Mouse (Mus musculus) heart, embryonic 16.5 days (tissue): Measurements from ENCODE around the gene Yif1a. TPM values are rescaled to one million over a fixed set of nuclear protein-coding genes. Genes with fewer than 3 reads are reported as not detected.
A peak's percentile ranks its signal among the peaks of the same experiment; 100 is the strongest.
"Not testable (repeated sequence)": the region's sequence is repeated elsewhere in the genome, so short reads cannot be mapped to it uniquely, and the experiment has no call there.

Experiments used
- ATAC-seq: fragments of 200-750 bp; cut with Nextera tagmentation; replicated peaks from 2 replicates; pipeline ENCODE4 v1.8.0; 2017; ENCODE audit warnings: moderate number of reproducible peaks; ENCODE audit not compliant: insufficient read depth, low FRiP score; ENCODE audit errors: extremely low read depth
- H3K27ac ChIP-seq: fragments of 300-500 bp; sonication (generic); 2 replicates; pipeline ENCODE4 v1.5.1; 2014; ENCODE audit warnings: mild to moderate bottlenecking, low read length, control low read depth, moderate library complexity
- H3K27me3 ChIP-seq: fragments of 300-500 bp; sonication (generic); 2 replicates; pipeline ENCODE4 v1.6.1; 2014; ENCODE audit warnings: low read length, mixed read lengths; ENCODE audit not compliant: control insufficient read depth, insufficient read depth
- H3K36me3 ChIP-seq: fragments of 300-500 bp; sonication (generic); 2 replicates; pipeline ENCODE4 v1.6.1; 2014; ENCODE audit not compliant: control insufficient read depth, insufficient read depth
- H3K4me1 ChIP-seq: fragments of 300-500 bp; sonication (generic); 2 replicates; pipeline ENCODE4 v1.6.1; 2014; ENCODE audit warnings: low read length, mixed read lengths; ENCODE audit not compliant: control insufficient read depth, insufficient read depth
- H3K4me2 ChIP-seq: fragments of 300-500 bp; sonication (generic); 2 replicates; pipeline ENCODE4 v1.6.1; 2014; ENCODE audit warnings: low read depth, mild to moderate bottlenecking, control low read depth, low read length
- H3K4me3 ChIP-seq: fragments of 300-500 bp; sonication (generic); 2 replicates; pipeline ENCODE4 v1.5.1; 2014; ENCODE audit warnings: mild to moderate bottlenecking, control low read depth, low read length
- H3K9ac ChIP-seq: fragments of 300-500 bp; sonication (generic); 2 replicates; pipeline ENCODE4 v1.6.1; 2014; ENCODE audit warnings: low read length, control low read depth
- H3K9me3 ChIP-seq: fragments of 300-500 bp; sonication (generic); replicated peaks from 2 replicates; pipeline ENCODE4 v1.6.1; 2016; ENCODE audit warnings: low read length; ENCODE audit not compliant: control insufficient read depth
- WGBS: fragments of 180-500 bp; shearing (Covaris S2); extraction: QIAGEN DNeasy Blood & Tissue Kit; methylation state at CpG from one replicate; pipeline ENCODE4 v1.1.7; 2014; 5-methylcytosine and 5-hydroxymethylcytosine counted together
- polyA plus RNA-seq: library from polyadenylated mRNA; unstranded; fragments of >200 nt; fragmentation: Nextera tagmentation; extraction: Ambion mirVana; gene quantifications from 2 replicates; pipeline ENCODE4 v1.2.1, GENCODE M21; 2015

Gene Yif1a
- polyA plus RNA-seq, 1 experiment from 2014 or later, result 94.1 TPM

DNA sequence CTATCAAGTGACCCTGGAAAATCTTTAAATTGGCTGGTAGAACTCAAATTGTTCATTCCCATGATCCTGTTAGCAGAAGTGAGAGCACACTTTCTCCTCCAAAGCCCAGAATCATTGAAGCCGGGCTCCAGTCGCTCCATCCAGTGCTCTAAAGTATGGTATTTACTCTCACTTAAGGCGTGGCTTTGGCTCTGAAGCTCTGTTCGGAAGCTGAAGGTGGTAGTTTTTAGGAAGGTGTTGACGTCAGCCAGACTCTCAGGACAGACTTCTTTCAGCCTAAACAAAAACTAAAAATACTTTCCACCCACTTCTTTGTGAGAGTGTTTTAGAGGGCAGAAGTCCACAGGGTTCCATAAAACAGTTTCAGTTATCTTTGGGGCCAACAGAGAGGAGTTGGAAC is 14.8 kb upstream of the Yif1a start:
- no peak overlapping the region for H3K4me3 ChIP-seq
- no peak overlapping the region for H3K4me2 ChIP-seq
- no peak for ATAC-seq
- no peak overlapping the region for H3K9ac ChIP-seq
- peaks cover 21% of the 10 kb centered on the region for H3K27me3 ChIP-seq
- peaks cover 9% of the 10 kb centered on the region for H3K4me1 ChIP-seq
- WGBS, result 32% methylated on average over 5 of the region's 5 CpGs
- H3K9me3 ChIP-seq, result no peaks in the 10 kb centered on the region
- no peaks in the 10 kb centered on the region for H3K36me3 ChIP-seq
- H3K27ac ChIP-seq, result no peak overlapping the region

DNA sequence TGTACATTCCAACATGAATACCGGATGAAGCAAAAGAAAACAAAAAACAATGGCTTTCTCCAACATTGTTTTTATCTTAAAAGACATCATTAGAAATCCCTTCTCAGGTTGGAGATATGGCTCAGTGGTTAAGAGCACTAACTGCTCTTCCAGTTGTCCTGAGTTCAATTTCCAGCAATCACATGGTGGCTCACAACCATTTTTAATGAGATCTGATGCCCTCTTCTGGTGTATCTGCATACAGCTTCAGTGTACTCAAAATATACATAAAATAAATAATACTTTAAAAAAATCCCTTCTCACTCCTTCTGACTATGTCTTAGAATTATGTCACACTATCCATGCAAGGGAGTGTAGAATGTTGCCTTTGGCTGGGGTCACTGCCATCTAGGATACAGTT is 9.1 kb upstream of the Yif1a start:
- 88% methylated on average over 1 of the region's 1 CpGs for WGBS
- Histone ChIP-seq H3K4me2 (no peak overlapping the region), H3K36me3 (no peaks in the 10 kb centered on the region), H3K4me3 (no peak overlapping the region), H3K4me1 (no peaks in the 10 kb centered on the region), H3K27me3 (peaks cover 42% of the 10 kb centered on the region), H3K9ac (no peak overlapping the region), H3K9me3 (no peaks in the 10 kb centered on the region), H3K27ac (no peak overlapping the region)
- ATAC-seq, result no peak

DNA sequence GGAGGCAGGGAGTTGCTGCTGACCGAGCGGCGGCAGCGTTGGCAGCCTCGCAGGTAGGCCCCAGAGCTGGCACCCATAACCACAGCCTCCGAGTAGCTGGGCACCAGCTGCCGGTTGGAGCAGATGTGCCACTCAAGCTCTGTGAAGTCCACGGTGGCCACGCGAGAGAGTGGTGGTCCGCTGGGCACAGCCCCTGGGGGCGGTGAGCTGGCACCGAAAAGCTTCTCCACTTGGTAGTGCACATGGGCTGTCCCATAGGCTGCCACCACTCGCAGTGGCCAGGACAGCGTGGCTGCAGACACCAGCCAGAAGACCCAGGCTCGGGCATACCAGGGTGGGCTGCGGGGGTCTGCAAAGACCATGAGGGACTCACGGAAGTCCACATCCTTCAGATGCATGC is 6.3 kb upstream of the Yif1a start:
- ATAC-seq, result no peak
- Histone ChIP-seq H3K9ac (no peak overlapping the region), H3K4me3 (no peak overlapping the region), H3K4me2 (no peak overlapping the region), H3K9me3 (no peaks in the 10 kb centered on the region), H3K36me3 (no peaks in the 10 kb centered on the region), H3K4me1 (peaks cover 3% of the 10 kb centered on the region), H3K27ac (no peak overlapping the region), H3K27me3 (peaks cover 62% of the 10 kb centered on the region)
- WGBS, result 65% methylated on average over 18 of the region's 18 CpGs

DNA sequence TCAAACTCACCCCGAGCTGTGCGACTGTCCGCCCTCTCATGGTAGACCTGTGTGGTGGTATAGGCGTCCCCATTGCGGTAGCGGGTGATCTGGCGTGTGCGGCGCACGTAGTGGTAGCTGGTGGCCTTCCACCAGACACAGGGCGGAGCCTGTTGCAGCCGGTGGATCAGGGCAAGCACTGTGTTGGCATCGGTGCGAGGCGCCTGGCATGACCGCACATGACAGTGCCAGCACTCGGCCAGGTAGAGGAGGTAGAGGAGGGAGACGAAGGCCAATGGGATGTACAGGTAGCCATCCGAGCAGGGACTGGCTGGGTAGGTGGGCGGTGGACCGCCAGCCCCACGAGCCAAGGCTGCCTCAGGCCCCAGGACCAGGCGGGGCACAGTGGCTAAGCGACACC is 5.7 kb upstream of the Yif1a start:
- peaks cover 62% of the 10 kb centered on the region for H3K27me3 ChIP-seq
- no peak for ATAC-seq
- WGBS, result 62% methylated on average over 24 of the region's 24 CpGs
- peaks cover 7% of the 10 kb centered on the region for H3K4me1 ChIP-seq
- H3K4me3 ChIP-seq, result no peak overlapping the region
- H3K36me3 ChIP-seq, result no peaks in the 10 kb centered on the region
- H3K4me2 ChIP-seq, result no peak overlapping the region
- H3K9ac ChIP-seq, result no peak overlapping the region
- no peaks in the 10 kb centered on the region for H3K9me3 ChIP-seq
- H3K27ac ChIP-seq, result no peak overlapping the region

DNA sequence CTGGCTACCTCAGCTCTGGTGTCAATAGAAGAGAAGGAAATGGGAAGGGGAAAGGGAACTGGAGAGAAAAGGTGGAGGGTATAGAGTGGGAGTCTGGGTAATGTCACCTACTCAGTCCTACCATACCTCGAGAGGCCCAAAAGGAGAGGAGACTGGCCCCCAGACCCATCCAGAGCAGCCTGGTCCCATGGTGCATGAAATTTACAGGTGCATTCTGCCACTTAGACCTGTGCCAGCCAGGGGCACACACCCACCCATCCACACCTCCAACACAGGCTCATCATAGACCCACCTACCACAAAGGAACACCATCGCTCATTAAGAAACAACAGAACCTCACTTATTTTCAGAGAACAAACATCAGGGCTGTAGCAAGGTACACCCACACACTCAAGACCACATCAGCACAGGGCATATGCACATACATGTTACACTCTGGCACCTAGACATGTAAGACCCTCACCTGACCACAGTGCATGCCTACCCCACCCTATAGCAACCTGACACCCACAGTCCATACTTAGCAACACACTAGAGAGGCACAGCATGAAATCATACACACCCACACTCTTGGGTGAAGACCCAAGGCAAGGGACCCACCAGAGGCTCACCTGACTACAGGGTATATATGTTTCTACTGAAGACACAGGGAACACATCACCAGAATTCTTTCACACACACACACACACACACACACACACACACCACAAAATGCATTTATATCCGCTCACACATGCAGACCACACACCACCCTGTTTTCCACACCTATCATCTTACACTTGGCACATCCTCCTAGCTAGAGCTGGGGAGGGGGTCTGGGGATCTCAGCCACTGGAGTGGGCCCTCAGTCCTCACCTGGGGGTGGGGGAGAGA is 4.1 kb upstream of the Yif1a start:
- WGBS, result 60% methylated on average over 3 of the region's 3 CpGs
- H3K9ac ChIP-seq, result no peak overlapping the region
- H3K4me1 ChIP-seq, result peaks cover 13% of the 10 kb centered on the region

DNA sequence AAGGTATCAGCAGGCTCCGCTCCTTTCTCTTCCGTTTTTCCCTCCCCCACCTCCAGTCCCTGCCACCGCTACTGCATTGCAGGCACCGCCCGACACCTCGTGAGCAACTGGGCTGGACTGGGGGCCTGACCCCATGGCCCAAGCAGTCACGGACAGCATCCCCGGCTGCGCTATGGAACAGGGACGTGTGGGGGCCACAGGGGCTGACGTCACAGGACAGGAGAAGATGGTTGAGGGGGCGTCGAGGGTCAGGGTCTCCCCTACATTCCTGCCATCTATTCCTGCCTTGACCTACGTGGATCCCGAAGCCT is 3.5 kb upstream of the Yif1a start:
- Histone ChIP-seq H3K9ac (peak overlapping the region; percentile 60), H3K9me3 (no peaks in the 10 kb centered on the region), H3K4me3 (peak overlapping the region; percentile 60), H3K36me3 (no peaks in the 10 kb centered on the region), H3K4me1 (peaks cover 15% of the 10 kb centered on the region), H3K4me2 (peak overlapping the region; percentile 92), H3K27ac (no peak overlapping the region), H3K27me3 (peaks cover 61% of the 10 kb centered on the region)
- WGBS, result 4% methylated on average over 15 of the region's 15 CpGs
- ATAC-seq, result no peak

More for the DNA sequence above, 4.1 kb upstream of the Yif1a start:
- Histone ChIP-seq H3K27me3 (peaks cover 62% of the 10 kb centered on the region), H3K36me3 (no peaks in the 10 kb centered on the region), H3K9me3 (no peaks in the 10 kb centered on the region), H3K4me2 (no peak overlapping the region), H3K27ac (no peak overlapping the region), H3K4me3 (peak overlapping the region; percentile 60; the same call in 1 of the 2 replicates)
- ATAC-seq, result no peak

DNA sequence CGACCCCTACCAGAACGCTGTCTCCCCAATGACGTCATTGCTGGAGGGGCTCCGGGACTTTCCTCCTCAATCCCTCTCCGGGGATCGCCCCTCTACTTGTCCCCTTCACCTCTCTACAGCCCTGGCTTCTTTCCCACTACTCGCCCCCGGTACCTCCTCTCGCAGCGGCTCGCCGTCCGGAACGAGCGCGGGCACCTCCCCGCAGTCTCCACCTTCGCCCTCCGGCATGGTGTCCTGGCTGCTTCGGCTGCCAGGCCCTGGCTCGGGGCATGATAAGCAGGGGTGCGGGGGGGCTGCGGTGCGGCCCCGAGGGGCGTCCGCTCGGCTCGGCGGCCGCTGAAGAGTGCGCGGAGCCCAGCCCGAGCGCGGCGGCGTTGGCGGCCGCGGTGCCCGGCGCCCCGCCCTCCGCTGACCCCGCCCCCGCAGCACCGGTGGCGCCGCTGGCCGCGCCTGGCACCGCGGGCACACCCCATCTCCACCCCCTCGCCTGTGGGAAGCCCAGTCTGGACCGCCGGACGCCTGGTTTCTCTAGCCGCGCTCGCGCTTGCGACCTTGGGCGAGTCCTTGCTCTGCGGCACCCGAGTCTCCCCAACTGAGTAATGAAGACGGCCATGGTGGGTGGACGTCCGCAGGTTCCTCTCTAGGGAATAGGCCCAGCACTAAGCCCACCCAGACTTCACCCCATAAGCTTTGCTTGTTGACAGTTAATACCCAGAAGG is 3.0 kb upstream of the Yif1a start, which contains the start of gene Tmem151a:
Gene Tmem151a (minus strand): TSS at position 387 of the 719 bp plus-strand sequence.
- Histone ChIP-seq H3K27me3 (peaks cover 56% of the 10 kb centered on the region), H3K36me3 (no peaks in the 10 kb centered on the region), H3K4me1 (peaks cover 15% of the 10 kb centered on the region), H3K9me3 (no peaks in the 10 kb centered on the region), H3K9ac (peak within 1 kb of the TSS; percentile 60), H3K4me3 (peak within 1 kb of the TSS; percentile 60), H3K4me2 (peak within 1 kb of the TSS; percentile 92), H3K27ac (no peak within 1 kb of the TSS)
- no peak for ATAC-seq
- 1% methylated on average over 53 of the region's 69 CpGs for WGBS

DNA sequence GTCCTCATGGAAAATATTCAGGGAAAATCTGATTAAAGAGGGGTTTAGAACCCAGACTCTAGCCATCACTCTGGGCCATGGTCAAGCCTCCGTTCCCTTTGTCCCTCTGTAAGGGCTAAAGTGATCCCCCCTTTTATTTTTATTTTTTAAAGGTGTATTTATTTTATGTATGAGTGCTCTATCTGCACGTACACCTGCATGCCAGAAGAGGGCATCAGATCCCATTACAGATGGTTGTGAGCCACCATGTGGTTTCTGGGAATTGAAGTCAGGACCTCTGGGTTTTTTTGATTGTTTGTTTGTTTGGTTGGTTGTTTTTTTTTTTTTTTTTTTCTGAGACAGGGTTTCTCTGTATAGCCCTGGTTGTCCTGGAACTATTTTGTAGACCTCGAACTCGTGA is 1.8 kb upstream of the Yif1a start:
- WGBS, result 48% methylated on average over 4 of the region's 4 CpGs
- not testable (repeated sequence) for H3K9ac ChIP-seq, H3K9me3 ChIP-seq, ATAC-seq, H3K4me3 ChIP-seq, H3K4me2 ChIP-seq, H3K27ac ChIP-seq, H3K36me3 ChIP-seq
- Histone ChIP-seq H3K27me3 (peaks cover 44% of the 10 kb centered on the region), H3K4me1 (peaks cover 15% of the 10 kb centered on the region)

DNA sequence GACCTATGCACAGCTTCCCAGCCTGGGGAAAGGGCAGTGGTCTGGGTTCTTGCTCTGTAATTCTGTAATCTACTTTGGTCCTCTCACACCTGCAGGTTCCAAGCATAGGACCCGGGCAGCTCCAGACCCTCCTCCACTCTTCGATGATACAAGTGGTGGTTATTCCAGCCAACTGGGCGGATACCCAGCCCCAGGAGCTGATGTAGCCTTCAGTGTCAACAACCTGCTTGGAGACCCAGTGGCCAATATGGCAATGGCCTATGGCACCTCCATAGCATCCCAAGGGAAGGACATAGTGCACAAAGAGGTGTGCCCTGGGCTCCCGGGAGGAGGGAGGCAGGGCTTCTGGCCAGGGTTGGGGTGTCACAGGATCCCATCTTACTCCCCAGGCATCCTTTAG is 986 bp downstream of the Yif1a start:
- peak overlapping the region; percentile 78 for H3K4me2 ChIP-seq
- ATAC-seq, result no peak
- H3K27me3 ChIP-seq, result peaks cover 21% of the 10 kb centered on the region
- H3K27ac ChIP-seq, result no peak overlapping the region
- no peaks in the 10 kb centered on the region for H3K9me3 ChIP-seq
- H3K9ac ChIP-seq, result peak overlapping the region; percentile 83; the same call in 1 of the 2 replicates
- peak overlapping the region; percentile 85 for H3K4me3 ChIP-seq
- peaks cover 18% of the 10 kb centered on the region for H3K4me1 ChIP-seq
- 90% methylated on average over 4 of the region's 4 CpGs for WGBS
- no peaks in the 10 kb centered on the region for H3K36me3 ChIP-seq
